Mouse (Mus musculus) kidney, adult 2 months (tissue): ENCODE data around the gene Kcmf1.

ENCODE experiments used
- CTCF ChIP-seq: fragments of 200-500 bp; conservative IDR thresholded peaks from 2 replicates; pipeline ENCODE4 v1.5.1; 2011; ENCODE audit warnings: low read depth, mild to moderate bottlenecking, control low read depth, low read length, moderate library complexity, mixed read lengths; ENCODE audit not compliant: insufficient read depth, insufficient read length
- POLR2A ChIP-seq: fragments of 200-500 bp; IDR thresholded peaks from one replicate; pipeline ENCODE4 v1.6.1; 2011; ENCODE audit warnings: low read depth, low read length, control low read depth

DNA sequence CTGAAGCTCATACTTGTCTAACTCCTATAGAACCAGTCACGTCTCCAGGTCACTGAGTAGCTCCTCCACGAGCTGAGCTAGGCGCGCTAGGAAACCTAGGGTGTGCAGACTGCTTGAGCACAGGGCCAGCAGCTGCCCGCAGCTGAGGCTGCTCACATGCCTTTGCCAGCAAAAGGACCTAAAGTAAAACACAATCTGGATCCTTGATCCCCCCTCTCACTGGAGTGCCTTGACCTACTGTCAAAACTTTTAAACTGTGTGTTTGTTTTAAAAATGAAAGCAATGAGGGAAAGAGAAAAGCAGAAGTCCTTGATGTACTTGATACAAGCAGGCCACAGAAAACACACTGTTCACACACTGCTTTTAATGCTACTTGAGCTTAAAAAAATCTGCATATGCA is 31.1 kb downstream of the Kcmf1 start:
- no peak for TF ChIP-seq POLR2A
- TF ChIP-seq CTCF, result no peak
